Mouse (Mus musculus): ENCODE measurements around the gene Med27. TPM values are rescaled to one million over a fixed set of nuclear protein-coding genes. Genes with fewer than 3 reads are reported as not detected.
"Not testable (repeated sequence)": the region's sequence is repeated elsewhere in the genome, so short reads cannot be mapped to it uniquely, and the experiment has no call there.

Med27 gene
- total RNA-seq, 2 experiments from 2014 or later, result 43.4 to 48.7 TPM

- no peak for DNase-seq
Measured at GRCm38 (mm10) chr2:29521486-29521885, 174.9 kb downstream of the Med27 start.

GRCm38 (mm10) chr2:29523918-29524811 is 177.5 kb downstream of the Med27 start:
- DNase-seq, result no peak

GRCm38 (mm10) chr2:29525273-29525805 is 178.7 kb downstream of the Med27 start:
- no peak for DNase-seq

- peak; percentile 41 to 53 for DNase-seq
Measured at GRCm38 (mm10) chr2:29526266-29526665, 179.6 kb downstream of the Med27 start.

GRCm38 (mm10) chr2:29527480-29527879 is 180.9 kb downstream of the Med27 start:
- DNase-seq, result not testable (repeated sequence)

GRCm38 (mm10) chr2:29528811-29529210 is 182.2 kb downstream of the Med27 start:
- DNase-seq, result no peak

- DNase-seq, result not testable (repeated sequence)
Measured at GRCm38 (mm10) chr2:29529788-29530187, 183.2 kb downstream of the Med27 start.

- no peak for DNase-seq
Measured at GRCm38 (mm10) chr2:29532173-29532572, 185.6 kb downstream of the Med27 start.

GRCm38 (mm10) chr2:29532921-29533320 is 186.3 kb downstream of the Med27 start:
- no peak for DNase-seq

GRCm38 (mm10) chr2:29535566-29536244 is 189.1 kb downstream of the Med27 start:
- no peak for DNase-seq

- no peak for DNase-seq
Measured at GRCm38 (mm10) chr2:29536481-29536880, 189.9 kb downstream of the Med27 start.

GRCm38 (mm10) chr2:29537334-29537733 is 190.7 kb downstream of the Med27 start:
- DNase-seq, result no peak

- peak in 1 of 2 experiments; percentile 32 for DNase-seq
Measured at GRCm38 (mm10) chr2:29542039-29542438, 195.4 kb downstream of the Med27 start.

GRCm38 (mm10) chr2:29546571-29546970 is 200.0 kb downstream of the Med27 start:
- DNase-seq, result no peak

GRCm38 (mm10) chr2:29551816-29552585 is 205.4 kb downstream of the Med27 start:
- no peak for DNase-seq

GRCm38 (mm10) chr2:29553945-29554634 is 207.5 kb downstream of the Med27 start:
- DNase-seq, result peak in 1 of 2 experiments; percentile 21

- no peak for DNase-seq
Measured at GRCm38 (mm10) chr2:29558561-29558960, 211.9 kb downstream of the Med27 start.

- no peak for DNase-seq
Measured at GRCm38 (mm10) chr2:29559955-29560354, 213.3 kb downstream of the Med27 start.

- no peak for DNase-seq
Measured at GRCm38 (mm10) chr2:29561468-29561867, 214.8 kb downstream of the Med27 start.

- peak; percentile 53 to 64 for DNase-seq
Measured at GRCm38 (mm10) chr2:29563986-29564385, 217.4 kb downstream of the Med27 start.

GRCm38 (mm10) chr2:29565570-29566433 is 219.2 kb downstream of the Med27 start:
- DNase-seq, result no peak

All from layer of hippocampus, postnatal 36 days (tissue).